Mouse (Mus musculus): Measurements from ENCODE around the gene Setd1b.

- TF ChIP-seq GATA1 (IDR thresholded peaks at IDR 0.05; ENCODE audit: low read length) (no peak), TAL1 (IDR thresholded peaks at IDR 0.05; ENCODE audit: low read length) (no peak)
These were observed 3.0 kb downstream of the Setd1b start for GRCm38 (mm10) chr5:123144746-123145590.

Data from erythroblast, embryonic 14.5 days (primary cell).